Mouse (Mus musculus): ENCODE measurements around the gene Nutf2. TPM values are rescaled to one million over a fixed set of nuclear protein-coding genes. Genes with fewer than 3 reads are reported as not detected.

Nutf2 gene
- polyA plus RNA-seq, 1 experiment from 2014 or later, result 207 TPM

DNA sequence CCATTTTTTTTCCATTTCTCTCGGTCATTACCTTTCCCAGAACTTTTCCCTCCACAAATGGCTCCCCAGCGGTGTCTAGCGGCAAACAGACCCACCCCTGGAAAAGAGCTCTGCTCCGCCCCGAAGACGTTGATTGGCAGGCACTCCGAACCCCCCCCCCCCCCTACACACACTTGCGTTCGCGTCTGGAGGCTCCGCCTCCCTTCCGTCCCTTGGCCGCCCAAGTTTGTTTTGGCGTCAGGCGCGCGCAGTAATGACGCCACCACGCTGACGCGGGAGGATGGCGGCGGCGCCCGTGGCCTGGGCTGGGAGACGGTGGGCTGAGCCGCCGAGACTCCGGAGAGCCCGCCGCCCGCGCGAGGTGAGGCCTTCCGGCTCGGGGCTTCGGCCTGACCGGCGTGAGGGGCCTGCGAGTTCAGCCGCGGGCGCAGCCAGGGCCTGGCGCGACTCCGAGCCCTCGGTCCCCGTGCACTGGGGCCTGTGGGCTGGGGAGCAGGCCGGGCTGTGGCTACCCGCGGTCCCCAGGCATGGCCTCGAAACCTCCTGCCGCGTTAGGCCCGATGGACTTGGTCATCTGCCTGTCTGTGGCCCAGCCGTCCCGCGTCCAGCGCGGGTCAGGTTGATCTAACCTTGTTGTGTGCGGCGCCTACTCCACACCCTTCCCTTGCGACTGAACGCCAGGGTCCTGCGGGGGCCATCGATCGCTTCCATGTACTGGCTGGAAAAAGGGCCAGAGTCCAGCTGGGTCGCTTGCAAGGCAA, 40.0 kb downstream of the Nutf2 start, which contains the start of gene Pskh1:
Gene Pskh1 (plus strand): TSS at position 262 of the 761 bp plus-strand sequence.
- H3K4me2 ChIP-seq (ENCODE audit: low read depth, low read length), result peak within 1 kb of the TSS; percentile 82
- peak within 1 kb of the TSS; percentile 89 for H3K27ac ChIP-seq (ENCODE audit: low read length)
- H3K27me3 ChIP-seq (replicated peaks; ENCODE audit: control insufficient read depth, insufficient read depth, low read length), result no peaks in the 10 kb centered on the region
- no peaks in the 10 kb centered on the region for H3K36me3 ChIP-seq (ENCODE audit: control insufficient read depth, insufficient read depth, low read length)
- peak within 1 kb of the TSS; percentile 99 for H3K9ac ChIP-seq (ENCODE audit: low read depth, low read length)
- peak within 1 kb of the TSS; percentile 96 for H3K4me3 ChIP-seq (ENCODE audit: low read length)
- ATAC-seq, result peak; percentile 94
- H3K9me3 ChIP-seq (ENCODE audit: control insufficient read depth, low read length), result no peaks in the 10 kb centered on the region
- peaks cover 9% of the 10 kb centered on the region for H3K4me1 ChIP-seq (ENCODE audit: control insufficient read depth, insufficient read depth, low read length)
- under 1% methylated on average over 68 of the region's 68 CpGs for WGBS

DNA sequence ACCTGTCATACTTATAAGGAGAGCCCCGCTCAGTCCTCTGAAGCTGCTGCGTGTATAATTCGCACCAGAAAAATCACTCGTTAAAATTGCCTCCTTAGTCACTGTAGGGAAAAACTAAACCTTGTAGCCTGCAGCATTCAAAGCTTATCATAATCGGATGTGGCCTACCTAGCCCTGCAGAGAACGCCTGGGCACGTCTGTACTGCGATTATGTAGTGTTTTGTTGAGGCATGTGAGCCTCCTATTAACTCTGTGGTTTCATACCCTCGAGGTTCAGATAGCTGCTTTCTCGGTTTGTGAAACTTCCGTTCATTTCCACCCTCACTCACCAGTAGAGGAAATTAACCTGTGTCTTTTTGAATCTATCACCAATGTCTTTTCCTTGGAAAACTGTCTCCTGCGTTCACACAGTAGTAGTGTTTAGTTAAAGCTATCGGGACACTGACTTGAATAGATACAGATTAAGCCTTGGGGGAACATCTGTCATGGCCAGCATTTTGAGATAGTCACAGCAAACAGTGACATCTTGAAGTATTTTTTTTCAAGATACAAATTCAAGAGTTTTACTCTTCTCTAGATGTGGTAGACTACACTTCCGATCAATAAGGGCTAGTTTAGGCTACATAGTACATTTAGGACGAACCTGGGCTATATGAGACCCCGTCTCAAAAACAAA, 40.7 kb downstream of the Nutf2 start:
- Histone ChIP-seq H3K4me2 (ENCODE audit: low read depth, low read length) (peak overlapping the region; percentile 82), H3K9ac (ENCODE audit: low read depth, low read length) (peak overlapping the region; percentile 99), H3K9me3 (ENCODE audit: control insufficient read depth, low read length) (no peaks in the 10 kb centered on the region), H3K27me3 (replicated peaks; ENCODE audit: control insufficient read depth, insufficient read depth, low read length) (no peaks in the 10 kb centered on the region), H3K36me3 (ENCODE audit: control insufficient read depth, insufficient read depth, low read length) (no peaks in the 10 kb centered on the region), H3K4me1 (ENCODE audit: control insufficient read depth, insufficient read depth, low read length) (peaks cover 9% of the 10 kb centered on the region), H3K4me3 (ENCODE audit: low read length) (peak overlapping the region; percentile 96), H3K27ac (ENCODE audit: low read length) (peak overlapping the region; percentile 89)
- peak; percentile 13; the same call in 1 of the 2 replicates for ATAC-seq
- WGBS, result 30% methylated on average over 16 of the region's 16 CpGs

DNA sequence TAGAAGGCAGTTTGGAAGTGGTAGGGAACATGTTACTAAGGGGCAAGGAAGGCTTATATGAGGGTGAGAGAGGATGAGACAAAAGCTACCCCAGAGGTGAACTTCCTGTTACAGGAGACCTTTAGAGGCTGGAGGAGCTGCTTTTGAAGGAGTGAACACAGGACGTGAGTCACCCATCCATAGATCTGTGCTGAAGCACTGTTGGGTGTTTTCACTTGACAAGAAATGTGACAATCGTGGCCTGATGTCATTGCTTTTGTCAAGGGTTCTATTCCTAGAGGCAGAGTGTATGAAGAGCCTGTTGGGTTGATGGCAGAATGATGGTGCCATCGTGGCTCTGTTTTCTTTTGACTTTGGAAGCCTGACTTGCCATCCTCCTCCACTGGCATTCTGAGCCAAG, 59.0 kb downstream of the Nutf2 start:
- Histone ChIP-seq H3K4me3 (ENCODE audit: low read length) (no peak overlapping the region), H3K27me3 (replicated peaks; ENCODE audit: control insufficient read depth, insufficient read depth, low read length) (no peaks in the 10 kb centered on the region), H3K27ac (ENCODE audit: low read length) (no peak overlapping the region), H3K36me3 (ENCODE audit: control insufficient read depth, insufficient read depth, low read length) (peaks cover 5% of the 10 kb centered on the region; the same call in 1 of the 2 replicates), H3K9me3 (ENCODE audit: control insufficient read depth, low read length) (no peaks in the 10 kb centered on the region), H3K4me1 (ENCODE audit: control insufficient read depth, insufficient read depth, low read length) (no peaks in the 10 kb centered on the region), H3K4me2 (ENCODE audit: low read depth, low read length) (no peak overlapping the region), H3K9ac (ENCODE audit: low read depth, low read length) (no peak overlapping the region)
- WGBS, result 90% methylated on average over 3 of the region's 3 CpGs
- no peak for ATAC-seq

DNA sequence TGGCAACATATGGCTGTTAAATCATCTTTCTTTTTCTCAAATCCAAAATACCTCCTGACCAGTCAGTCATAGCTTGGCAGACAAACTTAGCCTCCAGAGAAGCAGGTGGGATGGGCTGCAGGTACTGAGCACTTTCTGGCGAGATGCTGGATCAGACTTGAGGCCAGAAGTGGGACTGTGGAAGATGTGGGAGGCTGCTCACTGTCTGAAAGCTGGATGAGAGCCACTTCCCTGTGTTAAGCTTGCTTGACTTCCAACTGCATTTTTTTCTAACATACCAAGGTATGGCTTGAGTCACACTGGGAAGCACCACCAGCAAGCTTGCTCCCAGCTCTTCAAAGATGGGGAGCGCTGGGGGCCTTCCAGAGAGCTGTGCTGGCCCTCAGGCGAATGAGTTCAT, 64.7 kb downstream of the Nutf2 start:
- no peaks in the 10 kb centered on the region for H3K4me1 ChIP-seq (ENCODE audit: control insufficient read depth, insufficient read depth, low read length)
- ATAC-seq, result no peak
- WGBS, result 68% methylated on average over 3 of the region's 3 CpGs

More for the DNA sequence above, 64.7 kb downstream of the Nutf2 start:
- Histone ChIP-seq H3K27me3 (replicated peaks; ENCODE audit: control insufficient read depth, insufficient read depth, low read length) (no peaks in the 10 kb centered on the region), H3K36me3 (ENCODE audit: control insufficient read depth, insufficient read depth, low read length) (no peaks in the 10 kb centered on the region), H3K27ac (ENCODE audit: low read length) (no peak overlapping the region), H3K4me3 (ENCODE audit: low read length) (no peak overlapping the region), H3K9ac (ENCODE audit: low read depth, low read length) (no peak overlapping the region), H3K4me2 (ENCODE audit: low read depth, low read length) (no peak overlapping the region), H3K9me3 (ENCODE audit: control insufficient read depth, low read length) (no peaks in the 10 kb centered on the region)

Other genes starting within 250 kb of the Nutf2 start
- gene Ctcf, start 224.0 kb upstream of the Nutf2 start, polyA plus RNA-seq (2015; fragmentation: Nextera tagmentation; extraction: Ambion mirVana), result 73.7 and 86.4 TPM in 2 replicates
- gene Agrp, start 223.2 kb upstream of the Nutf2 start, polyA plus RNA-seq (2015; fragmentation: Nextera tagmentation; extraction: Ambion mirVana), result 0.66 and 0.92 TPM in 2 replicates
- 0.64 and 0.79 TPM in 2 replicates for gene Carmil2, start 174.3 kb upstream of the Nutf2 start, polyA plus RNA-seq (2015; fragmentation: Nextera tagmentation; extraction: Ambion mirVana)
- gene Acd, start 159.5 kb upstream of the Nutf2 start, polyA plus RNA-seq (2015; fragmentation: Nextera tagmentation; extraction: Ambion mirVana), result 53.0 and 55.0 TPM in 2 replicates
- 12.0 and 12.6 TPM in 2 replicates for gene Pard6a, start 159.4 kb upstream of the Nutf2 start, polyA plus RNA-seq (2015; fragmentation: Nextera tagmentation; extraction: Ambion mirVana)
- not detected in 2 replicates for gene 4933405L10Rik, start 152.9 kb upstream of the Nutf2 start, polyA plus RNA-seq (2015; fragmentation: Nextera tagmentation; extraction: Ambion mirVana)
- gene Enkd1, start 152.4 kb upstream of the Nutf2 start, polyA plus RNA-seq (2015; fragmentation: Nextera tagmentation; extraction: Ambion mirVana), result 11.2 and 13.6 TPM in 2 replicates
- gene Gfod2, start 101.9 kb upstream of the Nutf2 start, polyA plus RNA-seq (2015; fragmentation: Nextera tagmentation; extraction: Ambion mirVana), result 8.7 and 10.9 TPM in 2 replicates
- gene Ranbp10, start 33.2 kb upstream of the Nutf2 start, polyA plus RNA-seq (2015; fragmentation: Nextera tagmentation; extraction: Ambion mirVana), result 7.1 and 8.2 TPM in 2 replicates
- gene Tsnaxip1, start 32.8 kb upstream of the Nutf2 start, polyA plus RNA-seq (2015; fragmentation: Nextera tagmentation; extraction: Ambion mirVana), result not detected in 2 replicates
- 25.5 and 28.9 TPM in 2 replicates for gene Cenpt, start 7.3 kb upstream of the Nutf2 start, polyA plus RNA-seq (2015; fragmentation: Nextera tagmentation; extraction: Ambion mirVana)
- gene Thap11, start 5.4 kb upstream of the Nutf2 start, polyA plus RNA-seq (2015; fragmentation: Nextera tagmentation; extraction: Ambion mirVana), result 49.4 and 49.6 TPM in 2 replicates
- 31.6 and 34.9 TPM in 2 replicates for gene Edc4, start 20.3 kb downstream of the Nutf2 start, polyA plus RNA-seq (2015; fragmentation: Nextera tagmentation; extraction: Ambion mirVana)
- gene Nrn1l, start 33.0 kb downstream of the Nutf2 start, polyA plus RNA-seq (2015; fragmentation: Nextera tagmentation; extraction: Ambion mirVana), result 0.29 and 0.33 TPM in 2 replicates
- 25.6 and 26.6 TPM in 2 replicates for gene Pskh1, start 39.9 kb downstream of the Nutf2 start, polyA plus RNA-seq (2015; fragmentation: Nextera tagmentation; extraction: Ambion mirVana)
- 3.1 and 6.2 TPM in 2 replicates for gene Ctrl, start 73.3 kb downstream of the Nutf2 start, polyA plus RNA-seq (2015; fragmentation: Nextera tagmentation; extraction: Ambion mirVana)
- 115 and 116 TPM in 2 replicates for gene Psmb10, start 77.9 kb downstream of the Nutf2 start, polyA plus RNA-seq (2015; fragmentation: Nextera tagmentation; extraction: Ambion mirVana)
- gene Lcat, start 82.8 kb downstream of the Nutf2 start, polyA plus RNA-seq (2015; fragmentation: Nextera tagmentation; extraction: Ambion mirVana), result 1.7 and 2.8 TPM in 2 replicates
- 19.4 and 21.8 TPM in 2 replicates for gene Slc12a4, start 105.5 kb downstream of the Nutf2 start, polyA plus RNA-seq (2015; fragmentation: Nextera tagmentation; extraction: Ambion mirVana)
- gene Dpep3, start 118.8 kb downstream of the Nutf2 start, polyA plus RNA-seq (2015; fragmentation: Nextera tagmentation; extraction: Ambion mirVana), result not detected in 2 replicates
- 17.2 and 17.6 TPM in 2 replicates for gene Dus2, start 130.8 kb downstream of the Nutf2 start, polyA plus RNA-seq (2015; fragmentation: Nextera tagmentation; extraction: Ambion mirVana)
- gene Dpep2nb, start 145.4 kb downstream of the Nutf2 start, polyA plus RNA-seq (2015; fragmentation: Nextera tagmentation; extraction: Ambion mirVana), result 0.12 TPM in 1 of 2 replicates, not detected in the other
- gene Ddx28, start 151.3 kb downstream of the Nutf2 start, polyA plus RNA-seq (2015; fragmentation: Nextera tagmentation; extraction: Ambion mirVana), result 13.7 and 15.1 TPM in 2 replicates
- gene Nfatc3, start 198.3 kb downstream of the Nutf2 start, polyA plus RNA-seq (2015; fragmentation: Nextera tagmentation; extraction: Ambion mirVana), result 4.0 and 4.5 TPM in 2 replicates